Mouse (Mus musculus) lung, adult 18-20 months (tissue): ENCODE data around the gene Gm17079.
"Not testable (repeated sequence)": the region's sequence is repeated elsewhere in the genome, so short reads cannot be mapped to it uniquely, and the experiment has no call there.

Experiments
- DNase-seq, 2 experiments: peaks; one replicate each; pipeline ENCODE4 v3.0.0; 2022; ENCODE audit warnings: mixed read lengths in 2 of 2

The Gm17079 gene

DNA sequence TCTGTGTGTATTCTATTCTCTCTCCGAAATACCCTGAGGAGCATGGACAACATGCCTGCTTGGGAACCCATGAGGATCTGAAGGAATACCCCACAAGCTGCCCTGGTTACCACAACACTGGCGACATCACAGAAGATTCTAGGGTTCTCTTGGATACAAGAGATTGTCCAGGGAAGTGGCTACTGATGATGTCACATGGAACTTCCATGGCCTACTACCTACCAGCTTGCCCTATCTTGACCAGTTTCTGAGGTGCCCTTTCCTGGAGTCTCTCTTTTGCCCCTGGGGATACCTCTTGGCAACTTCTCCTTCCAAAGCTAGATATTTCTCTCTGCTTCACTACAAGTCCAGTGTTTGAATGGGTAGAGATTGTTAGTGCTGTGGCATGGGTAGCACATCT lies at the start of gene Gm17079:
Gene Gm17079, minus strand, starts transcription at position 101 of the 400 bp plus-strand sequence.
- not testable (repeated sequence) for DNase-seq

DNA sequence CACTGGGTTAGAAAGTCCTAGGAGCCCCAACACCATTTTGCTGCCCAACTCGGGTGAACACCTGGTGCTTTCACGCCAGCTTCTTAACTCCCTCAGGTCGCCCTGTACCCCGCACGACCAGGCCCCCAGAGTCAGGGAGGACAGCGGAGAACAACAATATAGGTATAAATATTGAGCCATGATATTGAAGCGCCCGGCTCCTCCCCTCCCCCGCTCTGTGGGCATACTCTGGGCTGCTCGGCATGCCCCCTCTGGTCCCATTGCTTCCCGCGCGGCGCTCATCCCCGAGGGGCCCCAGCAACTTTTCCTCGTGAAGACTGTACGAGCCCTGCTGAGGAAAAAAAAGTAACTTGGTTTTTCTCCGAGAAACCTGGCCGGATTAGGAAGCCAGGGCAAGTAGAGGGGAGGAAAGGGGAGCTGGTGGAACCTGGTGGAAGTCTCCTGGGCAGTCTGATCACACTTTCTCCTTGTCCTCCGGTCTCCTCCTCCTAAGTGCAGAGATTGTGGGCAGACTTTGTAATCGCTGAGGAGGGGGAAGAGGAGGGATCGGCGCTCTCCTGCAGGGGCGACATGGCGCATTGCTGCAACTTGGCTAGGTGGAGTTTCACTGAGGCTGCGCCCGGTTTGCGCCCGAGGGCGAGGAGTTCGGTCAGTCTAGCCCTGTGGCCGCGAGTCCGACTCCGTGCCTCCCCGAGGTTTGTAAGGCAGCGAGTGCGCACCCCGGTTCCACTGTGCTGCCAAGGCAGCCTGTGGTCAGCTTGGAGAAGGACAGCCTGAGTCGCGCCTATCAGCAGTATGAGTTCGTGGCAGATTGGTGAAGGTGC lies 45.3 kb upstream of the Gm17079 start:
- DNase-seq, result no peak

DNA sequence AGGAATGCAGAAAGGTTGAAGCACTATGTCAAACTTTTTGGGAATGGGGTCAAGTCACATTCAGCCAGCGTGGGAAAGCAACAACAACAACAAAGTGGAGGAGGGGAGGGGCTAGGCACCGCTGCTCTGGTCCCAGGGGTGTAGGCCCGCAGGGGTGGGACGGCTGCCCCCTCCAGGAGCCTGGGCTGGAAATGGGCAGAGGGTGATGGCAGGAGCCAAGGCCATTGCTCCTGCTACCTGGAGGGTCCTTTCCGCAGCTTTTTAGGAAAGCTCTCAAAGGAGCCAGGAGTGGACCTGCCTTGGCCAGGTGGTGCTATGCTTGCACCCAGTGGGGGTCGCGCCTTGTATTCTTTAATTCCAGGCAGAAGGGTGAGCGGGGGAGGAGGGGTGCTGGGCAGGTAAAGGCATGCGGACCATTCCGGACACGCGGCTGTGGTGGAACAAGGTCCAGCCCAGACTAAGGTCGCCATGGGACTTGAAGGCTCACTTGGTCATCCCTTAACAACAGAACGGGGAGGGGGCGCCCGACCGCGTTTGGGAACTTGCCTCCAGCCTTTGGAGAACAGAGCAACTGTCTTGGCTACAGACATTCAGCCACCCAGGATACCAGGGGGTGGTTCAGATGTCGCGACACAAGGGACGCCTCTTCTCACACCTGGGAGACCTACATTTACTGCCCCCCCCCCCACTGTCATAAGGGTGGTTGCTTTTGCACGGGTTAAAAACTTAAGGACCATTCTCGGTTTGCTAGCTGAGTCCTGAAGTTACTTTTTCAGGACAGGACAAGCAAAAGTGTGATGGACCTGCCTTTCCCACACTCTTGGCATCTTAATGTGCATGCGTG lies 44.1 kb upstream of the Gm17079 start:
- DNase-seq, result no peak

DNA sequence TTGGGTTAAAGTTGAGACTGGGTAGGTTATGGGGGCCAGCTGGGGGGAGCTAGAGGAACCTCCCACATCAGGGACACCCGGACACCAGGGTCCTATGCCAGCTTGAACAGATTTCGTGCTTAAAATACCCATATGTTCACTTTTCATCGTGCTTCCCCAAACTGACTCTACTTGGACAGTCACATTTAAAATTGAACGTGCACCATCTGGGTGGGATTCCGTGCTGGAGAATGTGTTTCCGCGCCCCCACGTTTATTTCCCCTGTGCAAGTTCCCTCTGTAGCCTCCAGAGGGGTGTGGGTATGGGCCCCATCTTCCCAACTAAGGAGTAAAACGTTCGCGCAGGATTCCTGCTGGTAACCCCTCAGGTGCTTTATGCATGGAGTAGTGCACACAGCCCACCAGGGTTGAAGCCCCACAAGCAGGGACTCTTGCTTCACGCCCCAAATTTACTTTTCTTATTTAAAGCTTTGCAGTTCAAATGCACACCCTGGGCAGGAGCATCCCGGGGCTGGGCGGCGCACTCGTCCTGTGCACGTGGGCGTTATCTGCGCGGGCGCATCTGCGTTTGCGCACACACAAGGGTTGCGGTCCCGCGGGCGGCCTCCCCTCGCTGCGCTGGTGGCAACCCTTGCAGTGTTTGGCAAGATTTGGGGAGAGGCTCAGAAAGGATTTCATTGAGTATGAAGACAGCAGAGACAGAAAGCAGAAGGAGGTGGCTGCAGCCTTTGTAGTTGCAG lies 43.3 kb upstream of the Gm17079 start:
- DNase-seq, result no peak

DNA sequence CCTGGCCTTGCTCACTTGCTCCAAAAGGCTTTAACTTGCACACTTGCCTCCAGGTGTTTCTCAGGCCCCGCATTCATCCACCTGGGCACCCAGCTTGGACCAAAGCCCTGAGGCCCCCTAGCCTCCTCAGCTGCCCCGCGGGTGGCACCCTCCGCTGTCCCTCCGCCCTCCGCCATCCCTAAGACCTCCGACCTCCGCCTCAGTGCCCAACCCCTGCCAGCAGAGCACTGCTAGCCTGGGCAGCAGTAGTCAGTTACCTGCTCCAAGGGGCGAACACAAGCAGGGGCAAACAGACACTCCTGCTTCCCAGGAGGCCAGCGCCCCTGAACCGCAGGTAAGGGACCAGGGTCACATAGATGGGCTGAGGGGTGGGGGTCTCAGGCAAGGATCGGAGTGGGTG lies 42.7 kb upstream of the Gm17079 start:
- DNase-seq, result no peak

DNA sequence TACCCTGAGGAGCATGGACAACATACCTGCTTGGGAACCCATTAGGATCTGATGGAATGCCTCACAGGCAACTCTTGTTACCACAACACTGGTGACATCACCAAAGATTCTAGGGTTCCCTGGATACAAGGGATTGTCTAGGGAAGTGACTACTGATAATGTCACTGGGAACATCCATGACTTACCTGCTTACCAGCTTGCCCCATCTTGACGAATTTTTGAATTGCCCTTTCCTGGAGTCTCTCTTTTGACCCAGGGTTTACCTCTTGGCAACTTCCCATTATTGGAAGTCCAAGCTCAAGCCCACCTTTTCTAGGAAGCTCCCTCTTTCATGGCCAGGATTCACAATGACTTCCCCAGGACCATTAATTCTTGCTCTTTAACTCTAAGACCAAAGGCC lies 21.8 kb upstream of the Gm17079 start, which contains the start of gene Gm5800:
Gene Gm5800, minus strand, starts transcription at position 101 of the 400 bp plus-strand sequence.
- no peak for DNase-seq

DNA sequence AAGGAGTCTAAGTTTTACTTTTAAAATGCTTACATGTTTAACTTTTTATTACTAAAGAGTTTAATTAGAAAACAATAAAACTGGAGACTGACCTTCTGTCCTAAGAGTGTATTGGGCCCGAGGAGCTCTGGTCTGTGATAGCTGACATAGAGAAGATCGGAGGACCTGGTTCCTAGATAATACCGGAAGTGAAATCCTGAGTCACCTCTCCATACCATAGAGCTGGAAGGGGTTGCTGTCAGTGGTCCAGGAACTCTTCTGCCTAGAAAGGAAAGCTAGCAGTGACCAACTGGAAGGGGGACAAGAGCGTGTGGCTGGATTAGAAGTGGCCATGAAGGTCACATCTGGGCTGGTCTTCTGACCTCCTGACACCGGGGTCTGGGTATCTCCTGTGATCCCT lies 18.0 kb downstream of the Gm17079 start:
- DNase-seq, result no peak
